Mouse (Mus musculus): Measurements from ENCODE around the gene Vmn1r217.
"Not testable (repeated sequence)": the region's sequence is repeated elsewhere in the genome, so short reads cannot be mapped to it uniquely, and the experiment has no call there.

Vmn1r217 gene

GRCm38 (mm10) chr13:23118126-23118525, at the start of gene Vmn1r217:
Gene Vmn1r217, minus strand, starts transcription at chr13:23118226.
- not testable (repeated sequence) for DNase-seq (ENCODE audit: low spot score)

GRCm38 (mm10) chr13:23166471-23166870, 48.4 kb upstream of the Vmn1r217 start:
- DNase-seq (ENCODE audit: low spot score) = not testable (repeated sequence)

- DNase-seq (ENCODE audit: low spot score) = no peak
Measured at GRCm38 (mm10) chr13:23159012-23159411, 41.0 kb upstream of the Vmn1r217 start, which contains the start of gene Vmn1r219. Gene Vmn1r219, plus strand, starts transcription at chr13:23159312.

- no peak for DNase-seq (ENCODE audit: low spot score)
Measured at GRCm38 (mm10) chr13:23157848-23158247, 39.8 kb upstream of the Vmn1r217 start.

- no peak for DNase-seq (ENCODE audit: low spot score)
Measured at GRCm38 (mm10) chr13:23138880-23139279, 20.9 kb upstream of the Vmn1r217 start.

GRCm38 (mm10) chr13:23133501-23133900, 15.5 kb upstream of the Vmn1r217 start:
- no peak for DNase-seq (ENCODE audit: low spot score)

- no peak for DNase-seq (ENCODE audit: low spot score)
Measured at GRCm38 (mm10) chr13:23133099-23133498, 15.1 kb upstream of the Vmn1r217 start, which contains the start of gene Vmn1r218. Gene Vmn1r218, plus strand, starts transcription at chr13:23133155.

GRCm38 (mm10) chr13:23120611-23121010, 2.6 kb upstream of the Vmn1r217 start:
- no peak for DNase-seq (ENCODE audit: low spot score)

- no peak for DNase-seq (ENCODE audit: low spot score)
Measured at GRCm38 (mm10) chr13:23094386-23094785, 23.6 kb downstream of the Vmn1r217 start.

GRCm38 (mm10) chr13:23069312-23069711, 48.7 kb downstream of the Vmn1r217 start:
- DNase-seq (ENCODE audit: low spot score) = no peak

- DNase-seq (ENCODE audit: low spot score) = no peak
Measured at GRCm38 (mm10) chr13:23067725-23068124, 50.3 kb downstream of the Vmn1r217 start, which contains the start of gene Vmn1r215. Gene Vmn1r215, plus strand, starts transcription at chr13:23068025.

GRCm38 (mm10) chr13:23057778-23058177, 60.2 kb downstream of the Vmn1r217 start:
- no peak for DNase-seq (ENCODE audit: low spot score)
